Mouse (Mus musculus): ENCODE data around the gene Fgd5. TPM values are rescaled to one million over a fixed set of nuclear protein-coding genes. Genes with fewer than 3 reads are reported as not detected.

Gene Fgd5
- polyA plus RNA-seq, 1 experiment, result not detected

- no peak for TF ChIP-seq POLR2A (IDR thresholded peaks at IDR 0.05; ENCODE audit: borderline replicate concordance, low read depth, low read length)
- no peak for TF ChIP-seq CTCF (IDR thresholded peaks at IDR 0.05; ENCODE audit: low read depth, low read length)
- H3K4me3 ChIP-seq (ENCODE audit: insufficient read depth, low read length), result no peak overlapping the region
- H3K27ac ChIP-seq (ENCODE audit: insufficient read depth, low read depth, low read length), result no peak overlapping the region
- no peaks in the 10 kb centered on the region for H3K4me1 ChIP-seq (ENCODE audit: control insufficient read depth, insufficient read depth, low read length)
Measured at GRCm38 (mm10) chr6:92021061-92021460, 42.4 kb downstream of the Fgd5 start.

GRCm38 (mm10) chr6:92021506-92021905 is 42.8 kb downstream of the Fgd5 start:
- no peak for TF ChIP-seq CTCF (IDR thresholded peaks at IDR 0.05; ENCODE audit: low read depth, low read length)
- TF ChIP-seq POLR2A (IDR thresholded peaks at IDR 0.05; ENCODE audit: borderline replicate concordance, low read depth, low read length), result no peak
- Histone ChIP-seq H3K27ac (ENCODE audit: insufficient read depth, low read depth, low read length) (no peak overlapping the region), H3K4me1 (ENCODE audit: control insufficient read depth, insufficient read depth, low read length) (no peaks in the 10 kb centered on the region), H3K4me3 (ENCODE audit: insufficient read depth, low read length) (no peak overlapping the region)

- TF ChIP-seq CTCF (IDR thresholded peaks at IDR 0.05; ENCODE audit: low read depth, low read length), result no peak
- no peak for TF ChIP-seq POLR2A (IDR thresholded peaks at IDR 0.05; ENCODE audit: borderline replicate concordance, low read depth, low read length)
- no peak overlapping the region for H3K4me3 ChIP-seq (ENCODE audit: insufficient read depth, low read length)
- no peaks in the 10 kb centered on the region for H3K4me1 ChIP-seq (ENCODE audit: control insufficient read depth, insufficient read depth, low read length)
- no peak overlapping the region for H3K27ac ChIP-seq (ENCODE audit: insufficient read depth, low read depth, low read length)
Measured at GRCm38 (mm10) chr6:92025252-92025651, 46.6 kb downstream of the Fgd5 start.

- H3K4me3 ChIP-seq (ENCODE audit: insufficient read depth, low read length), result no peak overlapping the region
- H3K27ac ChIP-seq (ENCODE audit: insufficient read depth, low read depth, low read length), result no peak overlapping the region
Measured at GRCm38 (mm10) chr6:92027379-92027778, 48.7 kb downstream of the Fgd5 start.

GRCm38 (mm10) chr6:92030646-92031045 is 52.0 kb downstream of the Fgd5 start:
- no peak for TF ChIP-seq POLR2A (IDR thresholded peaks at IDR 0.05; ENCODE audit: borderline replicate concordance, low read depth, low read length)
- no peak for TF ChIP-seq CTCF (IDR thresholded peaks at IDR 0.05; ENCODE audit: low read depth, low read length)
- Histone ChIP-seq H3K4me1 (ENCODE audit: control insufficient read depth, insufficient read depth, low read length) (no peaks in the 10 kb centered on the region), H3K4me3 (ENCODE audit: insufficient read depth, low read length) (no peak overlapping the region), H3K27ac (ENCODE audit: insufficient read depth, low read depth, low read length) (no peak overlapping the region)

More at GRCm38 (mm10) chr6:92027379-92027778, 48.7 kb downstream of the Fgd5 start:
- TF ChIP-seq CTCF (IDR thresholded peaks at IDR 0.05; ENCODE audit: low read depth, low read length), result no peak
- no peaks in the 10 kb centered on the region for H3K4me1 ChIP-seq (ENCODE audit: control insufficient read depth, insufficient read depth, low read length)

GRCm38 (mm10) chr6:92034713-92035112 is 56.0 kb downstream of the Fgd5 start:
- Histone ChIP-seq H3K27ac (ENCODE audit: insufficient read depth, low read depth, low read length) (no peak overlapping the region), H3K4me1 (ENCODE audit: control insufficient read depth, insufficient read depth, low read length) (no peaks in the 10 kb centered on the region), H3K4me3 (ENCODE audit: insufficient read depth, low read length) (no peak overlapping the region)
- TF ChIP-seq POLR2A (IDR thresholded peaks at IDR 0.05; ENCODE audit: borderline replicate concordance, low read depth, low read length) (no peak), CTCF (IDR thresholded peaks at IDR 0.05; ENCODE audit: low read depth, low read length) (no peak)

GRCm38 (mm10) chr6:92036372-92036771 is 57.7 kb downstream of the Fgd5 start:
- Histone ChIP-seq H3K4me3 (ENCODE audit: insufficient read depth, low read length) (no peak overlapping the region), H3K4me1 (ENCODE audit: control insufficient read depth, insufficient read depth, low read length) (no peaks in the 10 kb centered on the region), H3K27ac (ENCODE audit: insufficient read depth, low read depth, low read length) (no peak overlapping the region)
- no peak for TF ChIP-seq POLR2A (IDR thresholded peaks at IDR 0.05; ENCODE audit: borderline replicate concordance, low read depth, low read length)
- TF ChIP-seq CTCF (IDR thresholded peaks at IDR 0.05; ENCODE audit: low read depth, low read length), result no peak

GRCm38 (mm10) chr6:92038158-92038557 is 59.5 kb downstream of the Fgd5 start:
- TF ChIP-seq CTCF (IDR thresholded peaks at IDR 0.05; ENCODE audit: low read depth, low read length) (no peak), POLR2A (IDR thresholded peaks at IDR 0.05; ENCODE audit: borderline replicate concordance, low read depth, low read length) (no peak)
- Histone ChIP-seq H3K4me3 (ENCODE audit: insufficient read depth, low read length) (no peak overlapping the region), H3K27ac (ENCODE audit: insufficient read depth, low read depth, low read length) (no peak overlapping the region), H3K4me1 (ENCODE audit: control insufficient read depth, insufficient read depth, low read length) (no peaks in the 10 kb centered on the region)

- H3K4me1 ChIP-seq (ENCODE audit: control insufficient read depth, insufficient read depth, low read length), result no peaks in the 10 kb centered on the region
- H3K4me3 ChIP-seq (ENCODE audit: insufficient read depth, low read length), result no peak overlapping the region
- TF ChIP-seq POLR2A (IDR thresholded peaks at IDR 0.05; ENCODE audit: borderline replicate concordance, low read depth, low read length) (no peak), CTCF (IDR thresholded peaks at IDR 0.05; ENCODE audit: low read depth, low read length) (no peak)
- no peak overlapping the region for H3K27ac ChIP-seq (ENCODE audit: insufficient read depth, low read depth, low read length)
Measured at GRCm38 (mm10) chr6:92041271-92041670, 62.6 kb downstream of the Fgd5 start.

GRCm38 (mm10) chr6:92042055-92042454 is 63.4 kb downstream of the Fgd5 start:
- H3K4me3 ChIP-seq (ENCODE audit: insufficient read depth, low read length), result no peak overlapping the region
- H3K4me1 ChIP-seq (ENCODE audit: control insufficient read depth, insufficient read depth, low read length), result no peaks in the 10 kb centered on the region
- no peak overlapping the region for H3K27ac ChIP-seq (ENCODE audit: insufficient read depth, low read depth, low read length)
- no peak for TF ChIP-seq POLR2A (IDR thresholded peaks at IDR 0.05; ENCODE audit: borderline replicate concordance, low read depth, low read length)
- TF ChIP-seq CTCF (IDR thresholded peaks at IDR 0.05; ENCODE audit: low read depth, low read length), result no peak

- TF ChIP-seq POLR2A (IDR thresholded peaks at IDR 0.05; ENCODE audit: borderline replicate concordance, low read depth, low read length), result no peak
- no peak for TF ChIP-seq CTCF (IDR thresholded peaks at IDR 0.05; ENCODE audit: low read depth, low read length)
- Histone ChIP-seq H3K4me1 (ENCODE audit: control insufficient read depth, insufficient read depth, low read length) (no peaks in the 10 kb centered on the region), H3K27ac (ENCODE audit: insufficient read depth, low read depth, low read length) (no peak overlapping the region), H3K4me3 (ENCODE audit: insufficient read depth, low read length) (no peak overlapping the region)
Measured at GRCm38 (mm10) chr6:92042850-92043249, 64.2 kb downstream of the Fgd5 start.

Data from bone marrow macrophage, adult 2 months (primary cell).